Mouse (Mus musculus) heart, adult 2 months (tissue): ENCODE data around the gene Bmpr1b. TPM values are rescaled to one million over a fixed set of nuclear protein-coding genes. Genes with fewer than 3 reads are reported as not detected.

ENCODE experiments used
- DNase-seq, 2 experiments: peaks; one replicate each; pipeline ENCODE4 v3.0.0; 2021
- H3K27ac ChIP-seq: fragments of 200-600 bp; 2 replicates; pipeline ENCODE4 v1.8.1; 2022
- H3K27me3 ChIP-seq: fragments of 200-500 bp; 2 replicates; pipeline ENCODE4 v1.6.1; 2012; ENCODE audit warnings: mild to moderate bottlenecking, low read length, inconsistent platforms, mixed read lengths; ENCODE audit not compliant: control insufficient read depth, insufficient read depth
- H3K36me3 ChIP-seq: fragments of 200-500 bp; 2 replicates; pipeline ENCODE4 v1.6.1; 2012; ENCODE audit warnings: low read length, inconsistent platforms; ENCODE audit not compliant: control insufficient read depth, insufficient read depth
- H3K4me1 ChIP-seq: fragments of 200-500 bp; 2 replicates; pipeline ENCODE4 v1.6.1; 2011; ENCODE audit warnings: low read length; ENCODE audit not compliant: control insufficient read depth, insufficient read depth
- H3K4me3 ChIP-seq: fragments of 200-600 bp; 2 replicates; pipeline ENCODE4 v1.8.1; 2022
- H3K79me2 ChIP-seq: fragments of 200-500 bp; replicated peaks from 2 replicates; pipeline ENCODE4 v1.6.1; 2012; ENCODE audit warnings: mild to moderate bottlenecking, inconsistent platforms, low read length, moderate library complexity, mixed read lengths; ENCODE audit not compliant: control insufficient read depth, insufficient read depth
- H3K9ac ChIP-seq: fragments of 200-500 bp; 2 replicates; pipeline ENCODE4 v1.6.1; 2012; ENCODE audit warnings: low read depth, mild to moderate bottlenecking, control low read depth, inconsistent platforms, low read length, mixed read lengths
- CTCF ChIP-seq: fragments of 200-600 bp; IDR thresholded peaks from 2 replicates; pipeline ENCODE4 v1.8.1; 2022; ENCODE audit warnings: antibody characterized with exemption, mild to moderate bottlenecking, moderate library complexity
- EP300 ChIP-seq: fragments of 200-500 bp; IDR thresholded peaks from 2 replicates; pipeline ENCODE4 v1.6.1; 2011; ENCODE audit warnings: low read depth, low read length, control low read depth; ENCODE audit not compliant: insufficient read depth
- POLR2A ChIP-seq: fragments of 200-500 bp; IDR thresholded peaks from 2 replicates; pipeline ENCODE4 v1.6.1; 2011; ENCODE audit warnings: mild to moderate bottlenecking, low read depth, low read length, control low read depth; ENCODE audit not compliant: insufficient read depth
- whole genome bisulfite sequencing: fragments of 180-500 bp; shearing (Covaris S2); methylation state at CpG from one replicate; pipeline ENCODE4 v1.1.7; 2018; 5-methylcytosine and 5-hydroxymethylcytosine counted together
- intact Hi-C: fragments of 180-260 bp; cut with DNase I; formaldehyde crosslinking; loops from one replicate; pipeline ENCODE4 v1.15.1; 2025
- polyA plus RNA-seq: library from polyadenylated mRNA; depleted of rRNA; stranded (reverse); fragments of >200 nt; gene quantifications from 2 replicates; pipeline ENCODE4 v1.2.3, GENCODE M21; 2012
- total RNA-seq, 2 experiments: library from RNA; stranded (reverse); gene quantifications; 2 replicates each; pipeline ENCODE4 v1.2.3; 2021

The Bmpr1b gene
- total and polyA plus RNA-seq, 3 experiments = 0.29 to 0.43 (median 0.30) TPM

DNA sequence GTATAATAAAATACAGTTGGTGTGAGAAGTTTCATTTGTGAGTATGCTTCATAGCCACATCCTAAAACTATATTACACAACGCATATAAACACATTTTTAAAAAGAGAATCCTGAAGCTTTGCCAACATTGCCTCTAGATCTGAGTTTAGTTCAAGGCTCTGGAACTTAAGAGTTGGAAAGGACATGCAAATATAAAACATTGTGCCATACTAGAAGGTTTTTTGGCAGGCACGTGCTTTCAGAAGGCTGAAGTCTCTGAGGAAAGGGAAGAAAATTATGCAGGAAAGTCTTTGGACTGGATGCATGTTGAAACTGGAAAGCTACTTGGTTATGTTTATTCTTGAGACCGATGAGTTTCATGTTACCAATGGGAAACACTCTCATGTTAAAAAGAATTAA, 221.1 kb downstream of the Bmpr1b start:
- Histone ChIP-seq H3K4me3 (no peak overlapping the region), H3K9ac (no peak overlapping the region), H3K4me1 (no peaks in the 10 kb centered on the region), H3K27me3 (no peaks in the 10 kb centered on the region), H3K36me3 (no peaks in the 10 kb centered on the region), H3K27ac (no peak overlapping the region), H3K79me2 (no peaks in the 10 kb centered on the region)
- TF ChIP-seq POLR2A (no peak), EP300 (no peak), CTCF (no peak)
- DNase-seq = no peak
- 75% methylated on average over 3 of the region's 3 CpGs for WGBS
- intact Hi-C loops = no loop called here

- Histone ChIP-seq H3K27ac (no peak overlapping the region), H3K4me3 (no peak overlapping the region), H3K36me3 (no peaks in the 10 kb centered on the region), H3K9ac (no peak overlapping the region), H3K27me3 (no peaks in the 10 kb centered on the region), H3K79me2 (no peaks in the 10 kb centered on the region), H3K4me1 (no peaks in the 10 kb centered on the region)
- intact Hi-C loops = no loop called here
- 77% methylated on average over 2 of the region's 2 CpGs for WGBS
- DNase-seq = no peak
- TF ChIP-seq POLR2A (no peak), CTCF (no peak), EP300 (no peak)
Measured at GRCm38 (mm10) chr3:141946846-141947245, 222.4 kb downstream of the Bmpr1b start.

- Histone ChIP-seq H3K27me3 (no peaks in the 10 kb centered on the region), H3K36me3 (no peaks in the 10 kb centered on the region), H3K4me1 (no peaks in the 10 kb centered on the region), H3K79me2 (no peaks in the 10 kb centered on the region), H3K9ac (no peak overlapping the region), H3K27ac (no peak overlapping the region), H3K4me3 (no peak overlapping the region)
- WGBS = 71% methylated on average over 3 of the region's 3 CpGs
- DNase-seq = no peak
- TF ChIP-seq EP300 (no peak), POLR2A (no peak), CTCF (no peak)
- intact Hi-C loops = no loop called here
Measured at GRCm38 (mm10) chr3:141943317-141943742, 225.9 kb downstream of the Bmpr1b start.

- no peaks in the 10 kb centered on the region for H3K79me2 ChIP-seq
- 91% methylated on average over 5 of the region's 5 CpGs for WGBS
- H3K4me1 ChIP-seq = no peaks in the 10 kb centered on the region
Measured at GRCm38 (mm10) chr3:141940207-141940606, 229.0 kb downstream of the Bmpr1b start.

DNA sequence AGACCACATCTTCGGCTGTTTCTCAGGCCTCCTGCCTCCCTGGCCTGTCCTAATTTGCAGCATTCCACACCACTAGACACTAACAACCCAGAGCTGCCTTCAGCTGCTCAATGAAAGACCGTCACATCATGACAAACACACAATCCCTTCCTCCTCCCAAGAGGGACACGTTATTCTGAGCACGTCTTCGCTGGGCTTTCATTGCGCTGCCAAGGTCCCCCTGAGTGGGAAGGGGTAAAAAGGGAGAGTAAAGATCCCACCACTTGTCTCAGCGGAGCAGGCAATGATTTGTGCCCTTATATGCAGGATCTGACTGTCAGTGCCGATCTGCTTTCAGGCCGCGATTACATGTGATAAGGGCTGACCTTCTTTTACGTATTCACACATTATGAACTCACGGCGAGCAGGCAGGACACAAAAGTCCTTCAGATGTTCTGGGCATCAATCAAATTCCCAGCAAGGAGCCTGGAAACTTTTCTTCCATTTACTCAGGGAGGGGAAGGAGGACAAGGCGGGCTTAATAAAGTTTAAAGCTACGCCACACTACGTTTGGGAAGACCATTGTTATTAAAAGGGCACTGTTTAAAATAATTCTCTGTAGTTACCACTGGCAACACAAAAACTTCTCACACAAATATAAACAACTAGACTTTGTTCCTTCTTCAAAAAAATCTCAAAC, 232.5 kb downstream of the Bmpr1b start:
- Histone ChIP-seq H3K27ac (no peak overlapping the region), H3K4me1 (no peaks in the 10 kb centered on the region), H3K79me2 (no peaks in the 10 kb centered on the region), H3K36me3 (no peaks in the 10 kb centered on the region), H3K4me3 (no peak overlapping the region), H3K9ac (no peak overlapping the region), H3K27me3 (no peaks in the 10 kb centered on the region)
- TF ChIP-seq POLR2A (no peak), EP300 (no peak), CTCF (no peak)
- 61% methylated on average over 16 of the region's 16 CpGs for WGBS
- intact Hi-C loops = loop anchor here (10.0 kb wide), 1 partner anchor 188 kb away; no protein-coding TSS in a partner anchor
- DNase-seq = no peak

More at GRCm38 (mm10) chr3:141940207-141940606, 229.0 kb downstream of the Bmpr1b start:
- Histone ChIP-seq H3K9ac (no peak overlapping the region), H3K27me3 (no peaks in the 10 kb centered on the region), H3K4me3 (no peak overlapping the region), H3K27ac (no peak overlapping the region), H3K36me3 (no peaks in the 10 kb centered on the region)
- no peak for DNase-seq
- no peak for TF ChIP-seq CTCF
- TF ChIP-seq EP300 = no peak
- no peak for TF ChIP-seq POLR2A
- intact Hi-C loops = no loop called here

DNA sequence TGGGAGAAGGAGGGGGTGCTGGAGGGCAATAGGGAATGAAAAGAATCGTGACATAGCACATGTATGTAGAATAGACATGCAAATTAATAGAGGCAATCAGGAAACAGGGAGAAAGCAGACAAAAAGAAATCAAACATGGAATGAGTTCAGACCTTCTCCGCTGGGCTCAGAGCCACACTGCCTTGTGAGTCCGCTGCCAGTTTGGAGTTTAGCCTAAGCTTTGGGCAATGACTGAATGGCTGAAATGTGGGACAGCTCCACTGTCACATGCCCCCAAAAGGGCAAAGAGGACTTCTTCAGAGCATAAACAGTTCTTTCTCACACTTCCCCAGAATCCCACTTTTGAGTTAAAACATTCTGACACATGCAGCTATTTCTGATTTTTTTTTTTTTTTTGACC, 236.3 kb downstream of the Bmpr1b start:
- TF ChIP-seq CTCF (no peak), EP300 (no peak), POLR2A (no peak)
- Histone ChIP-seq H3K4me3 (no peak overlapping the region), H3K79me2 (no peaks in the 10 kb centered on the region), H3K9ac (no peak overlapping the region), H3K4me1 (no peaks in the 10 kb centered on the region), H3K27ac (no peak overlapping the region), H3K36me3 (no peaks in the 10 kb centered on the region), H3K27me3 (no peaks in the 10 kb centered on the region)
- WGBS = 59% methylated on average over 3 of the region's 3 CpGs
- intact Hi-C loops = loop anchor here (10.0 kb wide), 1 partner anchor 192 kb away; no protein-coding TSS in a partner anchor
- peak; percentile 42 to 44 for DNase-seq
